Mouse (Mus musculus) cortical plate, adult 2 months (tissue): ENCODE measurements at regions not wholly inside any gene's neighbourhood (a gene's known extent, or its start where the extent isn't known, plus 50 kb on each side); places are given as distances from the start of the nearest gene placed in this dataset.

ENCODE experiments used
- CTCF ChIP-seq: fragments of 200-500 bp; IDR thresholded peaks from 2 replicates; pipeline ENCODE4 v1.5.1; 2011; ENCODE audit warnings: mild to moderate bottlenecking, control low read depth, low read length; ENCODE audit not compliant: insufficient read depth; ENCODE audit errors: extremely low read depth
- POLR2A ChIP-seq: fragments of 200-500 bp; IDR thresholded peaks from 2 replicates; pipeline ENCODE4 v1.6.1; 2011; ENCODE audit warnings: mild to moderate bottlenecking, low read length, control low read depth; ENCODE audit not compliant: insufficient read depth; ENCODE audit errors: extremely low read depth

DNA sequence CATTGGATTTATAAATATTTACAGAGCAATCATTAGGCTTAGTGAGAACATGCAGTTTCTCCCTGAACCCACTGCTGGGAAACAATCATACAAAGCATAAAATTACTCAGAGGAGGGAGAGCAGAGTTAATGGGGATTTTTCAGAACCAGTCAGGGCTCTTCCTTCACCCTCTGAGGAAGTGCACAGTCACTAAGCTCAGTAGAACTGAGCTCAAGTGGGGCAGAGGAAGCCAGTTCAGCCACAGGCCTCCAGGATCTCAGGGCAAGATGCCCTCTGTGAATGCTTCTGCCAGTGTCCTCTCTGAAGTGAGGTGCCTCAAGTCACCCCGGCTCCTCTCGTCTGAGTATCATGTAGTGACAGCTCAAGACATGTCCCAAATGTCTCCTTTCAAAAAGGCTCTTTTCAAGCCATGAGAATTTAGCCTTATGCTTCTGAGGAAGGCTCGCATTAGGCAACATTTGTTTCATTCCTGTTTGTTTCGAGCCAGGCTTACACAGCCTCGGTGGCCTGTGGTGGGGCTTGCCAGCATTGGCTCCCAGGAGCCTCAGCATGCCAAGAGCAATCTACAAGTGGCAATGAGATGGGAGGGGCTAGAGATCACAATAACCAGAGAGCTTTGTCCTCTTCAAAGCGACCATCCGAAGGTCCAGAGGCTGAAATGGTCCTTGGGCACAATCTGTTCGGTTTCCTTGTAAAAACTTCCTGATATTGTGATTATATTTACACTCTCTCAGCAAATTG lies 169.8 kb downstream of the Tmem26 start:
- no peak for TF ChIP-seq CTCF
- no peak for TF ChIP-seq POLR2A
